Mouse (Mus musculus) CH12.LX (cell line): ENCODE results near the gene Rassf10. TPM values are rescaled to one million over a fixed set of nuclear protein-coding genes. Genes with fewer than 3 reads are reported as not detected.

Source experiments
- DNase-seq: peaks from one replicate; pipeline ENCODE4 v3.0.0-alpha.2; 2013; ENCODE audit errors: extremely low read depth
- H3K27ac ChIP-seq: 2 replicates; pipeline ENCODE4 v1.5.1; 2012; ENCODE audit warnings: low read depth, mild to moderate bottlenecking, control low read depth, moderate library complexity; ENCODE audit not compliant: insufficient read depth
- H3K27me3 ChIP-seq: replicated peaks from 2 replicates; pipeline ENCODE3; 2012; ENCODE audit warnings: inconsistent platforms
- H3K36me3 ChIP-seq, 2 experiments: replicated peaks in 1 of 2; 2 replicates each; pipeline versions ENCODE3 to v1.6.1; 2012; ENCODE audit warnings: inconsistent platforms in 1 of 2, low read length in 1 of 2, mild to moderate bottlenecking in 1 of 2, mixed read lengths in 1 of 2, moderate library complexity in 1 of 2; ENCODE audit not compliant: control insufficient read depth in 1 of 2, insufficient read depth in 1 of 2
- H3K4me1 ChIP-seq, 2 experiments: 2 replicates each; pipeline ENCODE4 v1.6.1; 2012; ENCODE audit warnings: inconsistent platforms in 1 of 2, moderate library complexity in 1 of 2; ENCODE audit not compliant: insufficient read depth in 2 of 2, control insufficient read depth in 1 of 2
- H3K4me2 ChIP-seq: 2 replicates; pipeline ENCODE4 v1.6.1; 2012; ENCODE audit warnings: low read depth, mild to moderate bottlenecking, control low read depth; ENCODE audit not compliant: poor library complexity, insufficient read depth, severe bottlenecking
- H3K4me3 ChIP-seq, 3 experiments: fragments of 150-350 bp in 1 of 3; sonication (generic) in 1 of 3; replicated peaks in 1 of 3; 2 replicates each; pipeline versions ENCODE3 to v1.5.1; 2011 to 2012; ENCODE audit warnings: low read depth in 2 of 3, low read length in 2 of 3, mild to moderate bottlenecking in 2 of 3, moderate library complexity in 2 of 3, control low read depth in 1 of 3, improper control_type of control experiment in 1 of 3, inconsistent platforms in 1 of 3, mixed read lengths in 1 of 3; ENCODE audit not compliant: poor library complexity in 1 of 3
- H3K79me2 ChIP-seq: replicated peaks from 2 replicates; pipeline ENCODE4 v1.6.1; 2012; ENCODE audit warnings: mild to moderate bottlenecking, moderate library complexity; ENCODE audit not compliant: control insufficient read depth, poor library complexity, insufficient read depth, severe bottlenecking; ENCODE audit errors: extremely low read depth
- H3K9ac ChIP-seq: 2 replicates; pipeline ENCODE4 v1.6.1; 2012; ENCODE audit warnings: low read depth, mild to moderate bottlenecking, control low read depth, moderate library complexity; ENCODE audit not compliant: insufficient read depth
- H3K9me3 ChIP-seq: replicated peaks from 2 replicates; pipeline ENCODE3; 2012; ENCODE audit warnings: low read length, inconsistent platforms, mixed read lengths
- CHD2 ChIP-seq: IDR thresholded peaks from 2 replicates; pipeline ENCODE4 v1.6.1; 2011; ENCODE audit warnings: low read length, improper control_type of control experiment
- CTCF ChIP-seq, 2 experiments: IDR thresholded peaks in 1 of 2; conservative IDR thresholded peaks in 1 of 2; 2 replicates each; pipeline ENCODE4 v1.5.1; 2011 to 2012; ENCODE audit warnings: low read depth in 2 of 2, low read length in 2 of 2, improper control_type of control experiment in 1 of 2, inconsistent platforms in 1 of 2, mild to moderate bottlenecking in 1 of 2, moderate library complexity in 1 of 2
- ELF1 ChIP-seq: IDR thresholded peaks from 2 replicates; pipeline ENCODE4 v1.6.1; 2014; ENCODE audit warnings: low read depth, mild to moderate bottlenecking, inconsistent platforms, low read length, improper control_type of control experiment
- EP300 ChIP-seq: IDR thresholded peaks from 2 replicates; pipeline ENCODE4 v1.6.1; 2011; ENCODE audit warnings: low read length, improper control_type of control experiment
- GABPA ChIP-seq: IDR thresholded peaks from 2 replicates; pipeline ENCODE4 v1.6.1; 2012; ENCODE audit warnings: low read depth, low read length, improper control_type of control experiment, inconsistent platforms; ENCODE audit not compliant: insufficient replicate concordance
- IRF4 ChIP-seq: IDR thresholded peaks from 2 replicates; pipeline ENCODE4 v1.6.1; 2014; ENCODE audit warnings: low read depth, mild to moderate bottlenecking, inconsistent platforms, low read length, improper control_type of control experiment
- JUN ChIP-seq: IDR thresholded peaks from 2 replicates; pipeline ENCODE4 v1.6.1; 2011; ENCODE audit warnings: low read depth, mild to moderate bottlenecking, low read length, improper control_type of control experiment, moderate library complexity; ENCODE audit not compliant: insufficient read depth
- KAT2A ChIP-seq: IDR thresholded peaks from 2 replicates; pipeline ENCODE4 v1.6.1; 2012; ENCODE audit warnings: low read length, improper control_type of control experiment, inconsistent platforms; ENCODE audit not compliant: insufficient replicate concordance
- MAFK ChIP-seq: IDR thresholded peaks from 2 replicates; pipeline ENCODE4 v1.6.1; 2011; ENCODE audit warnings: low read length, improper control_type of control experiment; ENCODE audit not compliant: insufficient replicate concordance
- MAX ChIP-seq: IDR thresholded peaks from 2 replicates; pipeline ENCODE4 v1.6.1; 2011; ENCODE audit warnings: low read length, improper control_type of control experiment
- MXI1 ChIP-seq: IDR thresholded peaks from 2 replicates; pipeline ENCODE4 v1.6.1; 2011; ENCODE audit warnings: mild to moderate bottlenecking, low read depth, low read length, improper control_type of control experiment
- MYC ChIP-seq: IDR thresholded peaks from 2 replicates; pipeline ENCODE4 v1.6.1; 2011; ENCODE audit warnings: low read depth, mild to moderate bottlenecking, improper control_type of control experiment, low read length
- NELFE ChIP-seq: IDR thresholded peaks from 2 replicates; pipeline ENCODE4 v1.6.1; 2011; ENCODE audit warnings: low read depth, low read length, improper control_type of control experiment
- NRF1 ChIP-seq: IDR thresholded peaks from 2 replicates; pipeline ENCODE4 v1.6.1; 2014; ENCODE audit warnings: low read depth, mild to moderate bottlenecking, inconsistent platforms, low read length, improper control_type of control experiment, moderate library complexity
- POLR2A ChIP-seq: IDR thresholded peaks from 2 replicates; pipeline ENCODE4 v1.6.1; 2011; ENCODE audit warnings: low read depth, mild to moderate bottlenecking, improper control_type of control experiment, low read length
- POLR2AphosphoS2 ChIP-seq: IDR thresholded peaks from 2 replicates; pipeline ENCODE4 v1.6.1; 2011; ENCODE audit warnings: low read depth, low read length, improper control_type of control experiment
- RAD21 ChIP-seq: IDR thresholded peaks from 2 replicates; pipeline ENCODE4 v1.6.1; 2011; ENCODE audit warnings: low read depth, mild to moderate bottlenecking, low read length, improper control_type of control experiment, moderate library complexity
- RCOR1 ChIP-seq: conservative IDR thresholded peaks from 2 replicates; pipeline ENCODE4 v1.6.1; 2012; ENCODE audit warnings: low read depth, mild to moderate bottlenecking, inconsistent platforms, low read length, improper control_type of control experiment
- SIN3A ChIP-seq: IDR thresholded peaks from 2 replicates; pipeline ENCODE4 v1.6.1; 2012; ENCODE audit warnings: low read length, improper control_type of control experiment, inconsistent platforms
- dilution Hi-C: fragments of 300-500 bp; cut with MboI; formaldehyde crosslinking; loops from 2 replicates; pipeline ENCODE4 v1.14.3; 2020; ENCODE audit warnings: low sequenced_read_pairs; ENCODE audit not compliant: extremely low pct_unique_long_range_greater_than_20kb, extremely low pct_ligation_motif_present
- in situ Hi-C: fragments of 300-500 bp; cut with MboI; formaldehyde crosslinking; loops from 3 replicates; pipeline ENCODE4 v1.14.3; 2019; ENCODE audit warnings: low sequenced_read_pairs, low pct_ligation_motif_present, low pct_unique_long_range_greater_than_20kb, mixed read lengths
- polyA plus RNA-seq: library from polyadenylated mRNA; unstranded; fragments of >175 nt; gene quantifications from 2 replicates; pipeline ENCODE4 v1.2.1, GENCODE M21; 2012; ENCODE audit warnings: low read depth; ENCODE audit not compliant: insufficient read length
- total RNA-seq, 2 experiments: library from RNA; depleted of rRNA; stranded (reverse); fragments of 300-350 nt in 1 of 2; fragments of >200 nt in 1 of 2; gene quantifications; 2 replicates each; pipeline ENCODE4 v1.2.3; 2012 to 2014

The Rassf10 gene
- total and polyA plus RNA-seq, 3 experiments, result not detected

DNA sequence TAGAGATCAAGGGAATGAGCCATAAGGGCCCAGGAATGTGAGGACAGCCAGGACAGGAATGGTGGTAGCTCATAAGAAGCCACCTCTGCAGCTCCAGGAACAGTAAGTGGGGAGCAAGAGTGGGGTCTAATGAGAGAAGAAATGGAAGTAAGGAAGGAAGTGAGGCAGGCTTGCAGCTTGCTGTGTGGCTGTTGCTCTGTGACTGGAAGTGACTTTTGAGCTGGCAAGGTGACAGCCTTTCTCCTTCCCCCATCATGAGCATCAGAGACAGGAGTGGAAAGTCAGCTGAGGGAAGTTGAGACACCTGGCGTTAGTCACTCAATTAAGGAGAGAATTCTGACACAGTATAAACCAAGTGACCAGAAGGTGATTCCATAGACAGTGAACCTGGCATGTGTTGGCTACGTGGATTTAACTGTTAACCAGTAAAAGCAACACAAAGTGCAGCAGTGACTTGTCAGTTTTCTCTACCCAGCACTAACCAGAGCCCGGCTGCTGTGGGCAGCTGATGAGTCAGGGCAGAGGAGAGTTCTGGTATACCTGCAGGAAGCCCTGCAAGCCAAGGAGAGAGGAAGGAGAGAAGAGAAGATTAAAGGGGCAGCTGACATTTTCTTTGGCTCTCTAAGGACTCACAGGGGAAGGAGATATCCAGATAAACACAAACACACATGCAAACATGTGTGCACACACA is 49.9 kb downstream of the Rassf10 start:
- TF ChIP-seq IRF4, result no peak
- TF ChIP-seq MAFK, result no peak
- TF ChIP-seq KAT2A, result no peak
- TF ChIP-seq CHD2, result no peak
- TF ChIP-seq GABPA, result no peak
- TF ChIP-seq CTCF (conservative IDR thresholded peaks at IDR 0.05 in 1 of 2, IDR thresholded peaks at IDR 0.05 in 1 of 2; ENCODE audit: low read depth in 2 of 2, low read length in 2 of 2), result no peak
- no peak for TF ChIP-seq MYC
- no peak for TF ChIP-seq NELFE
- TF ChIP-seq JUN, result no peak
- no peak for TF ChIP-seq SIN3A
- TF ChIP-seq POLR2A, result no peak
- TF ChIP-seq MAX, result no peak
- no peak for TF ChIP-seq RAD21
- no peak for TF ChIP-seq NRF1
- TF ChIP-seq ELF1, result no peak
- TF ChIP-seq POLR2AphosphoS2, result no peak
- TF ChIP-seq RCOR1, result no peak
- TF ChIP-seq, all 38 proteins: peak for 0
- in situ Hi-C loops, result no loop called here
- no peaks in the 10 kb centered on the region for H3K36me3 ChIP-seq
- H3K27me3 ChIP-seq, result no peaks in the 10 kb centered on the region
- peak; percentile 21 for DNase-seq
- dilution Hi-C loops, result no loop called here
- H3K27ac ChIP-seq, result no peak overlapping the region
- H3K4me1 ChIP-seq, result peaks cover 3 to 20% of the 10 kb centered on the region in 2 experiments
- no peaks in the 10 kb centered on the region for H3K79me2 ChIP-seq
- H3K4me3 ChIP-seq, result no peak overlapping the region
- no peak overlapping the region for H3K9ac ChIP-seq
- H3K9me3 ChIP-seq, result no peaks in the 10 kb centered on the region
- H3K4me2 ChIP-seq, result no peak overlapping the region

DNA sequence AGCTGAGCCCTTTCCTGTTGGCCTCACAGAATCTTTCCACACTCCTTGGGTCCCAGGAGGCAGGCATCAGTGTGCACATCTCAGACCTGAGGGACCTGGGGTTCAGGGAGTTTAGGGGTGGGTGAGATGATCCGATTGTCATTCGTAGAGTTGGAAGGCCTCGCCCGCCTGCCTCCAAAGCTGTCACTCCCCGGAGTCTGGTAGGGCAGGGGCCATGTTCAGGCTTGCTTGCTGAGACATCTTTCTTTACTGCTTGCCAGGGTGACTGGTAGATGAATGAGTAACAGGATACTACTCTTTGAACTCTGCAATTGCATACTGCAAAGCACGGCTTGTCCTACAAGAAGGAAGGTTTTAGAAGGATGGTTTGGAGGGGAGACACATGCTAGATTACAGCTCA is 52.0 kb downstream of the Rassf10 start:
- no peak overlapping the region for H3K4me3 ChIP-seq
- dilution Hi-C loops, result no loop called here
- H3K9me3 ChIP-seq, result no peaks in the 10 kb centered on the region
- no peak overlapping the region for H3K4me2 ChIP-seq
- peaks cover 3 to 20% of the 10 kb centered on the region in 2 experiments for H3K4me1 ChIP-seq
- DNase-seq, result peak; percentile 27
- peaks cover 1% of the 10 kb centered on the region for H3K27me3 ChIP-seq
- no peaks in the 10 kb centered on the region for H3K36me3 ChIP-seq
- in situ Hi-C loops, result no loop called here
- H3K27ac ChIP-seq, result no peak overlapping the region
- H3K79me2 ChIP-seq, result no peaks in the 10 kb centered on the region
- TF ChIP-seq NELFE (no peak), EP300 (peak; percentile 31; the same call in 1 of the 2 replicates), MYC (no peak), MXI1 (no peak), CTCF (conservative IDR thresholded peaks at IDR 0.05 in 1 of 2, IDR thresholded peaks at IDR 0.05 in 1 of 2; ENCODE audit: low read depth in 2 of 2, low read length in 2 of 2) (no peak)
- no peak overlapping the region for H3K9ac ChIP-seq
